Mouse (Mus musculus): ENCODE measurements around the gene Dirc2. TPM values are rescaled to one million over a fixed set of nuclear protein-coding genes. Genes with fewer than 3 reads are reported as not detected.
A peak's percentile ranks its signal among the peaks of the same experiment; 100 is the strongest.

The Dirc2 gene
- total RNA-seq, 2 experiments from 2014 or later: 64.1 to 74.7 TPM

- intact Hi-C loops (cut with DNase I): no loop called here
- no peak for DNase-seq (ENCODE audit: low spot score in 2 of 2)
Observed at GRCm38 (mm10) chr16:35742251-35742937, 26.8 kb downstream of the Dirc2 start.

GRCm38 (mm10) chr16:35741621-35742020, 27.5 kb downstream of the Dirc2 start:
- DNase-seq (ENCODE audit: low spot score in 2 of 2): no peak
- intact Hi-C loops (cut with DNase I): no loop called here

- intact Hi-C loops (cut with DNase I): no loop called here
- no peak for DNase-seq (ENCODE audit: low spot score in 2 of 2)
Observed at GRCm38 (mm10) chr16:35740943-35741342, 28.2 kb downstream of the Dirc2 start.

- intact Hi-C loops (cut with DNase I): no loop called here
- no peak for DNase-seq (ENCODE audit: low spot score in 2 of 2)
Observed at GRCm38 (mm10) chr16:35740357-35740756, 28.8 kb downstream of the Dirc2 start.

GRCm38 (mm10) chr16:35739548-35739947, 29.6 kb downstream of the Dirc2 start:
- no peak for DNase-seq (ENCODE audit: low spot score in 2 of 2)
- intact Hi-C loops (cut with DNase I): no loop called here

- intact Hi-C loops (cut with DNase I): no loop called here
- no peak for DNase-seq (ENCODE audit: low spot score in 2 of 2)
Observed at GRCm38 (mm10) chr16:35738096-35738767, 30.9 kb downstream of the Dirc2 start.

- peak in 1 of 2 experiments; percentile 35 for DNase-seq (ENCODE audit: low spot score in 2 of 2)
- intact Hi-C loops (cut with DNase I): loop anchor here (1.0 kb wide), 1 partner anchor 83 kb away; no protein-coding TSS in a partner anchor
Observed at GRCm38 (mm10) chr16:35734038-35734437, 35.1 kb downstream of the Dirc2 start.

- DNase-seq (ENCODE audit: low spot score in 2 of 2): no peak
- intact Hi-C loops (cut with DNase I): no loop called here
Observed at GRCm38 (mm10) chr16:35732096-35732495, 37.1 kb downstream of the Dirc2 start.

GRCm38 (mm10) chr16:35729151-35729738, 39.9 kb downstream of the Dirc2 start:
- intact Hi-C loops (cut with DNase I): no loop called here
- no peak for DNase-seq (ENCODE audit: low spot score in 2 of 2)

- DNase-seq (ENCODE audit: low spot score in 2 of 2): no peak
- intact Hi-C loops (cut with DNase I): no loop called here
Observed at GRCm38 (mm10) chr16:35726601-35727000, 42.6 kb downstream of the Dirc2 start.

GRCm38 (mm10) chr16:35724561-35724960, 44.6 kb downstream of the Dirc2 start:
- no peak for DNase-seq (ENCODE audit: low spot score in 2 of 2)
- intact Hi-C loops (cut with DNase I): no loop called here

GRCm38 (mm10) chr16:35717761-35718160, 51.4 kb downstream of the Dirc2 start:
- no peak for DNase-seq (ENCODE audit: low spot score in 2 of 2)
- intact Hi-C loops (cut with DNase I): no loop called here

GRCm38 (mm10) chr16:35716257-35716656, 52.9 kb downstream of the Dirc2 start:
- no peak for DNase-seq (ENCODE audit: low spot score in 2 of 2)
- intact Hi-C loops (cut with DNase I): no loop called here

GRCm38 (mm10) chr16:35715771-35716170, 53.4 kb downstream of the Dirc2 start:
- intact Hi-C loops (cut with DNase I): no loop called here
- no peak for DNase-seq (ENCODE audit: low spot score in 2 of 2)

- intact Hi-C loops (cut with DNase I): no loop called here
- DNase-seq (ENCODE audit: low spot score in 2 of 2): no peak
Observed at GRCm38 (mm10) chr16:35715350-35715749, 53.8 kb downstream of the Dirc2 start.

GRCm38 (mm10) chr16:35714689-35715088, 54.5 kb downstream of the Dirc2 start:
- DNase-seq (ENCODE audit: low spot score in 2 of 2): no peak
- intact Hi-C loops (cut with DNase I): no loop called here

GRCm38 (mm10) chr16:35713606-35714005, 55.5 kb downstream of the Dirc2 start:
- intact Hi-C loops (cut with DNase I): no loop called here
- no peak for DNase-seq (ENCODE audit: low spot score in 2 of 2)

- no peak for DNase-seq (ENCODE audit: low spot score in 2 of 2)
Observed at GRCm38 (mm10) chr16:35711004-35711403, 58.2 kb downstream of the Dirc2 start.

GRCm38 (mm10) chr16:35707004-35707403, 62.2 kb downstream of the Dirc2 start:
- DNase-seq (ENCODE audit: low spot score in 2 of 2): no peak
- intact Hi-C loops (cut with DNase I): no loop called here

More at GRCm38 (mm10) chr16:35711004-35711403, 58.2 kb downstream of the Dirc2 start:
- intact Hi-C loops (cut with DNase I): no loop called here

GRCm38 (mm10) chr16:35704796-35705195, 64.4 kb downstream of the Dirc2 start:
- DNase-seq (ENCODE audit: low spot score in 2 of 2): no peak
- intact Hi-C loops (cut with DNase I): no loop called here

Data from left cerebral cortex, postnatal 36 days (tissue).